Mouse (Mus musculus) hindlimb bud, embryonic 11.5 days (tissue): ENCODE data around the gene Gpc6.

ENCODE experiments used
- DNase-seq: peaks from one replicate; pipeline ENCODE4 v3.0.0-alpha.2; 2012; ENCODE audit warnings: low read depth, low spot score; ENCODE audit errors: extremely low spot score

The Gpc6 gene

GRCm38 (mm10) chr14:116924876-116925601, at the start of gene Gpc6:
Gene Gpc6, plus strand, starts transcription at chr14:116925315.
- DNase-seq = peak; percentile 79

GRCm38 (mm10) chr14:116882480-116883044, 42.6 kb upstream of the Gpc6 start:
- no peak for DNase-seq

- DNase-seq = no peak
These were observed 30.8 kb upstream of the Gpc6 start for GRCm38 (mm10) chr14:116894316-116894715.

DNA sequence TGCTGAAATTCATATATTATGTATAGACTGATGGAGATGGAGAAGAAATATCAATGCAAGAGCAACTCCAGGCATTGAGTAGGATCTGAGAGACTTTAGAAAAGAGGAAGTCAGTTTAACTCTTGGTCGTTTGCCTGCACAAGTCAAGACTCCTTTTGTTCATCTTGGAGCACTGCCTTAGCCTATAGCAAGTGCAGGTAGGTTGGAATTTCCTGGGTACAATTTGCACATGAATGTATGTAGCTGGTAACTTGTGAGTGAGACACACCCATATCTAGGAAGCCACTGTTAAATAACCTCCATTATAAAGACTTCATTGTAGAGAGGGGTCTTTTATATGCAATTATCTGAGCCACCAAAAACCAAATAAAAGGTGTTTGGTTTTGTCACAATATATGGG, 27.1 kb upstream of the Gpc6 start:
- DNase-seq = no peak

GRCm38 (mm10) chr14:116911768-116912167, 13.3 kb upstream of the Gpc6 start:
- no peak for DNase-seq

DNA sequence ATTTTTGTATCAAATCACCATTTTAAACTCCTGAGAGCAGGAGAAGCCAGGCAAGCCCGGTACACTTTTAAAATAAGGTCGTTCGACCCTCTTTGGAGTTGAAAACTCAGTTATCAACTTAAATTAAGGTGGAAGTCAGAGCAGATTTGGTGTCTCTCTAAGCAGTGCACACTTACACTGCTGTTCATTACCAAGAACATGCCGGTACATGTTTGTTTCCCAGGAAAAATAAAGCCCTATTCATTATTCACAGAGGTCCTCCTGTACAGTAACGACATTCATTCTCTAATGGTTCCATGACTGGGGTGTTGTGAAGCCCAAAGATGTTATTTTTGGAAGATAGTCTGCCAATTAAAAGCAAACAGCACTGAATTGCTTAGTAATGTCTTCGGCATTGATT, 8.2 kb upstream of the Gpc6 start:
- no peak for DNase-seq

DNA sequence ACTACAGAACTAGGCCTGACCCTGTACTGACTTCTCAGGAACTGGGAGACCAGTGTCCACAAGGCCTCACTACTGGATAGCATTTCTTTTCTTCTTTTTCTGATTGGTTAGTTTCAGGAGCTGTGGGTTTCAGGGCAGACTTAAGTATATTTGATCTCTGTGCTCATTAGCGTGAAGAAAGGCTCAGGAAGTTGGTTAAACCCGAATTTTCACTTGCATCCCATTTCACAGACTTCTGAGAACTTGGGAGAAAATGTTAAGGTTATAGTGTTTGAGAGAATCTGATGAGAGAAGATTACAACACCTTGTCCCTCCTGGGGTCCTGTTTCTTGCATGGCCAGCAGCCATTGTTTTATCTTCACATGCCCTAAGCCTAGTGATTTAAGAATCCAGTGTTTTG, 849 bp upstream of the Gpc6 start:
- DNase-seq = no peak

- no peak for DNase-seq
These were observed 732 bp downstream of the Gpc6 start for GRCm38 (mm10) chr14:116925691-116926403.

DNA sequence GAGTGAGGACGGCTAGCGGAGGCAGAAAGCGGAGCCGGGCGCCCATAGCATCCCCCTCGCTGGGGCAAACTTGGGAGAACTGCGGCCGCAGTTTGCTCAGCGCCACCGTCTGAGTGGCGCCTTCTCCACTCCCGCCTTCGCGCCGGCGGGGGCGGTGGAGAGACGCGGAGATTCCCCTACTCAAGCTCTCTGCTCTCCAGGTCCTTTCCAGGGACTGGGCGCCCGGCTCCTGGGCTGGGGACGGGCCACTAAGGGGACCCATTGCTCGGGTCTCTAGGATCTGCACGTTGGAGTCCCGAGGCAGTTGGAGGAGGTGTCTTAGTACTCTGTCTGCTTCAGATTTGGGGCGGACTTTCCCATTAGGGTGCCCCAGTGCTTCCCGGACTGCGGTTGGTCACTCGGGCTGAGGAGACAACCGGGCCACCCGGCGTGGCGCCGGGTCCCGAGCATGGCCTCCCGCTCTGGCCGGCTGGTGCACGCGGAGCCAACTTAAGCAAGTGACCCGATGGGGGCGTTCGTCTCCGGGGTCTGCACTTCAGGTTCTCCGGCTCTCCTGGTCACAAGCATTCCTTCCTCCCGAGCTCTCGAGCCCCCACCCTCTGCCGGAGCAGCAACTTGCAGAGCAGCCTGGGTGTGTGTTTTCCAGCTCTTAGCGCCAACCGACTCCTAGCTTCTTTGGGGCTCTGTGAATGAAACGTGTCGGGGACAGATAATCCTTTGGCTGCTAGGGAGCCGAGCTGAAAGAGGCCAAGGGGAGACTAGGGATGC, 1.5 kb downstream of the Gpc6 start:
- no peak for DNase-seq

DNA sequence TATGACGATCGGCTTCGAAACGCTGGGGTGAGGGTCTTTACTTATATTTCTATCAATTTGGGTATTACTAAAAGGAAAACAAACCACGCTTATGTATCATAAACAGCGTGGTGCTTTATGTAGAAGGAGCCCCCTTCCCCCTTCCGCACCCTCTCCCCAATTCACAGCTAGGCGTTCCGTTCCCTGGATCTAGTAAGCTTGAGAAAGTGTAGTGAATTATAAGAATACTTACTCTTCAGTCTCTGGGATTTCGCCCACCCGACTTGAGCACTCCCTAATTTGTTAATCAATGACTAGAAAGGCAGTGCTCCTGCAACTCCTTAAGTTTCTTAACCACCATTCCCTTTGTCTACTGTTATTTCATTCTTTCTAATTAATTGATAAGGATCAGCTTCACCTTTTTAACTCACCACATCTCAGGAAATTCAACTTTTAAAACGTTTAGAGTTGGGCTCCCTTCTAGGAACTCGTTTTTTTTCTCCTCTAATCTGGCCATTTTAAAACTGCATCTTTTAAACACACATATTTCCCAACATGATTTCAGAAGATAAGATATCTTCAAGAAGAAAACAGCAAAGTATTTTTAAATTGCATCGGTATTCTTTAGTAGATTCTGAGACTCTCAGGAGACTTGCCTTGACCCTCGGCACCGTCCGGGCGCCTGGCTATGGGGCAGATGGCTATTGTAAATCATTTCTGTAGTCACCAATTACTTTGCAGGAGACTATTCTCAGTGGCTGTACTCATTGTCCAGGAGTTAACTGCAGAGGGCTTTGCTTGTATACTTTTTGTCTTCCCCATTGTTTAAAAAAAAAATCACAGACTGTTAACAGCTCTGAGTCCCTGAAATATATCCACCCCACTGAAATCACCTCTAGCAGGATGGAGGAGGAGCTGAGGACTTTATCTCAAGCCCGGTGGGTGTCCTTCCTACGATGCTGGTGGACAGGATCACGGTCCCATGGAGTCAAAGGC, 2.5 kb downstream of the Gpc6 start:
- no peak for DNase-seq

- DNase-seq = no peak
These were observed 3.3 kb downstream of the Gpc6 start for GRCm38 (mm10) chr14:116928395-116928794.

- no peak for DNase-seq
These were observed 3.8 kb downstream of the Gpc6 start for GRCm38 (mm10) chr14:116928796-116929529.

- no peak for DNase-seq
These were observed 8.7 kb downstream of the Gpc6 start for GRCm38 (mm10) chr14:116933825-116934224.

GRCm38 (mm10) chr14:116937910-116938560, 12.9 kb downstream of the Gpc6 start:
- no peak for DNase-seq

- DNase-seq = no peak
These were observed 13.6 kb downstream of the Gpc6 start for GRCm38 (mm10) chr14:116938735-116939134.

DNA sequence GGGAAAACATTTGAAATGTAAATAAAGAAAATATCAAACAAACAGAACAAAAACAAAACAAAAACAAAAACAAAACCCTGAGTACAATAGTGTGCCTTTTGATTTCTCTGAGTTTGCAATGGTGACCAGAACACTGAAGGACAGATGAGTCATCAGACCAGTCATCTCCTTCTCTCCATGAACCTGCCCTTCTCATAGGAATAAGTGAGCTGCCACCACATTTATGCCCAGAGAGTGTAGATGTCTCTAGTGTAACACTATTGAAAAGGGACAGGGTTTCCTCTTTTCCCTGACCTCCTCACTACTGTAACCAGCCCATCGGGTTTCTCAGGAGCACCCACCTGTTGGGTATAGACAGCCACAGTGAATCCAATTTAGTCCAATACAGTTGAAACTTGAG, 14.4 kb downstream of the Gpc6 start:
- no peak for DNase-seq

DNA sequence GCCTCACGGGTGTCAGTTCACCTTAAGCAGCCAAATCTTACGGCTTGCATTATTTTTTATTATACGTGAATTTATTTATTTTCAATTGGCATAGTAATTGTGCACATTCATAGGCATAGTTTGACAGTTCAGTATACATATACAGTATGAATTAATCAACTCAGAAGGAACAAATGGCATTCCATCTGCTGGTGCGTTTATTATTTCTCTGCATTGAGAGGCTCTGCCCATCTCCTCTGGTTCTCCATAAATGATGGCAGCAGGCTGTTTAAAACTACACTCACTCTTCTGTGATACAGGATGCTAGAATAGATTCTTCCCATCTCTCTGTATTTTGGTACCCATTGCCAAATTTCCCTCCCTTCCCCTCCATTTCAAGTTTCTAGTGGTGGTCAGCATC, 16.7 kb downstream of the Gpc6 start:
- no peak for DNase-seq

- no peak for DNase-seq
These were observed 18.6 kb downstream of the Gpc6 start for GRCm38 (mm10) chr14:116943751-116944150.

GRCm38 (mm10) chr14:116945975-116946374, 20.9 kb downstream of the Gpc6 start:
- DNase-seq = no peak
